13 mouse cellular contexts compared by ENCODE assay signal in the genomic region with DNA sequence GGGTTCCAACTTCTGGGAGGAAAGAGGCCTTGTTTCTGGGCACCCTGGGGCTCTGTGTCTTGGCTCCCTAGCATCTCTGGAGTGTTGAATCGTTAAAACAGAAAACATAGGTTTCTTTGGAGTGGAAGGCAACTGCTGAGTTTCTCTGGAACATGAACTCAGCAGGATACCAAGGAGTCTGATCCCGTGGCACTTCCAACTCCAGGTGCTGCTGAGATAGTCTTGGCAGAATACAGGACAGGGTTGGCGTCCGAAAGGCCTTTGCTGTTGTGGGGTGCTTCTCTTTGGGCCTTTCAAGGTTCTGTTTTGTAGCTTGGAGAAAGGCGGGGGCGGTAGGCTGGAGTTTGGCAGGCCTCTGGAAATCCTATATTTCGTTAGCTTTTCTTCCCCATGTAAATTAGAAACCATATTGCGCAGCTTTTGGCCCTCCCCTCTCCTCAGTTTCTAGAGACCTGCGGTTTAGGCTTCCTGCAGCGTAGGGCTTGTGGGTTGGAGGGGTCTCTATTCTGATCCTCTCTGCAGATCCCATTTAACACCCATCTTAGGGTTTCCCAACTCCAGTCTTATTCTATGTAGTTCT. TPM values are rescaled to one million over a fixed set of nuclear protein-coding genes. Genes with fewer than 3 reads are reported as not detected.
DNase-seq lines count a peak whose midpoint lies in the region; ATAC-seq lines count a peak whose summit lies in the region.
"Had no signal": no experiment of that assay in that cellular context is flagged by ENCODE, and none has a peak within 500 bp of the region (broad histone marks: within the 10 kb centered on the region; RNA-seq: fewer than 3 reads in every experiment).

No protein-coding gene starts in this region.

- peak overlapping the region; percentile 94 for H3K27ac ChIP-seq in forebrain, embryonic 15.5 days (replicated peaks)
- no peak overlapping the region for H3K27ac ChIP-seq in midbrain, embryonic 11.5 days (ENCODE audit: low read depth, low read length)
- H3K27ac ChIP-seq: embryonic facial prominence, embryonic 13.5 days had no signal

- peak; percentile 41 to 50 for DNase-seq in heart, postnatal 10 days
- no peak for DNase-seq in heart, adult 11 months
- peak; percentile 34 to 50 for DNase-seq in B cell, adult 2 months
- DNase-seq in midbrain, embryonic 11.5 days (ENCODE audit: low spot score, missing footprints): peak; percentile 95
- DNase-seq in layer of hippocampus, postnatal 36 days: no peak
- no peak for DNase-seq in ovary, adult 18-20 months (ENCODE audit: low spot score)
- no peak for DNase-seq in layer of hippocampus, adult 18-20 months (ENCODE audit: low spot score in 2 of 2)
- DNase-seq: adrenal gland, adult 2 months had no signal

- H3K4me3 ChIP-seq in forebrain, embryonic 15.5 days: peak overlapping the region; percentile 59
- peak overlapping the region; percentile 30 for H3K4me3 ChIP-seq in midbrain, embryonic 11.5 days (ENCODE audit: low read depth, low read length)
- H3K4me3 ChIP-seq: embryonic facial prominence, embryonic 13.5 days had no signal

- no peaks in the 10 kb centered on the region for H3K36me3 ChIP-seq in forebrain, embryonic 15.5 days
- H3K36me3 ChIP-seq in midbrain, embryonic 11.5 days (ENCODE audit: control insufficient read depth, insufficient read depth, low read length): no peaks in the 10 kb centered on the region
- H3K36me3 ChIP-seq: embryonic facial prominence, embryonic 13.5 days had no signal

- no peak for ATAC-seq in forebrain, embryonic 15.5 days (replicated peaks)
- no peak for ATAC-seq in midbrain, embryonic 11.5 days (ENCODE audit: low FRiP score)

- no peaks in the 10 kb centered on the region for H3K9me3 ChIP-seq in forebrain, embryonic 15.5 days
- H3K9me3 ChIP-seq in midbrain, embryonic 11.5 days (ENCODE audit: control insufficient read depth, low read length): no peaks in the 10 kb centered on the region
- H3K9me3 ChIP-seq: embryonic facial prominence, embryonic 13.5 days had no signal

- WGBS in forebrain, embryonic 15.5 days: 2% methylated on average over 10 of the region's 10 CpGs
- 4% methylated on average over 10 of the region's 10 CpGs for WGBS in midbrain, embryonic 11.5 days

- H3K9ac ChIP-seq in forebrain, embryonic 15.5 days (replicated peaks): peak overlapping the region; percentile 70
- H3K9ac ChIP-seq in midbrain, embryonic 11.5 days (ENCODE audit: low read length): 0 out of 2 replicates have a peak overlapping the region, but pooled peaks have one; percentile 4
- H3K9ac ChIP-seq: embryonic facial prominence, embryonic 13.5 days had no signal

- peaks cover 60% of the 10 kb centered on the region for H3K27me3 ChIP-seq in forebrain, embryonic 15.5 days
- H3K27me3 ChIP-seq in midbrain, embryonic 11.5 days (ENCODE audit: control insufficient read depth, insufficient read depth, low read length): peaks cover 100% of the 10 kb centered on the region

- H3K4me2 ChIP-seq in forebrain, embryonic 15.5 days (replicated peaks): peak overlapping the region; percentile 45
- H3K4me2 ChIP-seq in midbrain, embryonic 11.5 days: no peak overlapping the region; the same call in 1 of the 2 replicates
- H3K4me2 ChIP-seq: embryonic facial prominence, embryonic 13.5 days had no signal

- intact Hi-C loops in heart, postnatal 10 days (cut with DNase I): no loop called here

- H3K4me1 ChIP-seq in forebrain, embryonic 15.5 days: peaks cover 46% of the 10 kb centered on the region
- H3K4me1 ChIP-seq in midbrain, embryonic 11.5 days (ENCODE audit: control insufficient read depth, insufficient read depth, low read length): peaks cover 19% of the 10 kb centered on the region

RNA-seq across cellular contexts. Expression of gene Slc32a1, which starts 2.2 kb away (rescaled TPM):
- not detected for total RNA-seq in heart, postnatal 10 days (2021)
- 7.1 and 7.4 TPM in 2 replicates for polyA plus RNA-seq in forebrain, embryonic 15.5 days (2015; fragmentation: Nextera tagmentation; extraction: Ambion mirVana)
- polyA plus RNA-seq in midbrain, embryonic 11.5 days (2014; fragmentation: Nextera tagmentation; extraction: Ambion mirVana): 1.9 and 2.3 TPM in 2 replicates
- 10 to 100 TPM; 65.9 to 69.9 TPM for total RNA-seq in layer of hippocampus, postnatal 36 days (2021)
- 10 to 100 TPM; 71.2 to 76.5 TPM for total RNA-seq in layer of hippocampus, adult 18-20 months (2021)
- total RNA-seq: adrenal gland, adult 2 months; CH12.LX had no signal
- polyA plus RNA-seq: adrenal gland, adult 2 months; embryonic facial prominence, embryonic 13.5 days; heart, postnatal 0 days; lung, embryonic 16.5 days had no signal

RNA-seq across cellular contexts. Expression of gene Actr5, which starts 11.9 kb away (rescaled TPM):
- total RNA-seq in heart, postnatal 10 days (2021): 1 to 10 TPM; 7.5 to 8.2 TPM
- 13.4 and 14.7 TPM in 2 replicates for polyA plus RNA-seq in forebrain, embryonic 15.5 days (2015; fragmentation: Nextera tagmentation; extraction: Ambion mirVana)
- 15.3 and 16.0 TPM in 2 replicates for polyA plus RNA-seq in midbrain, embryonic 11.5 days (2014; fragmentation: Nextera tagmentation; extraction: Ambion mirVana)
- total RNA-seq in layer of hippocampus, postnatal 36 days (2021): 10 to 100 TPM in 1 of 2 experiments, 1 to 10 TPM in 1; 9.9 to 13.1 TPM
- total RNA-seq in layer of hippocampus, adult 18-20 months (2021): 10 to 100 TPM; 10.3 to 12.7 TPM

RNA-seq across cellular contexts. Expression of gene Ppp1r16b, which starts 52.4 kb away (rescaled TPM):
- total RNA-seq in heart, postnatal 10 days (2021): 10 to 100 TPM; 18.3 to 22.1 TPM
- 22.1 and 24.4 TPM in 2 replicates for polyA plus RNA-seq in forebrain, embryonic 15.5 days (2015; fragmentation: Nextera tagmentation; extraction: Ambion mirVana)
- 3.2 and 3.3 TPM in 2 replicates for polyA plus RNA-seq in midbrain, embryonic 11.5 days (2014; fragmentation: Nextera tagmentation; extraction: Ambion mirVana)
- total RNA-seq in layer of hippocampus, postnatal 36 days (2021): 100 to 1,000 TPM; 135 to 156 TPM
- 100 to 1,000 TPM; 141 to 144 TPM for total RNA-seq in layer of hippocampus, adult 18-20 months (2021)

Comparison
In these comparisons a context has a peak if more than half of its experiments do, and no peak if none do; other contexts are left out.
1. DNase-seq: peak in heart, postnatal 10 days (2 of 2), B cell, adult 2 months (2 of 2) and midbrain, embryonic 11.5 days (single experiment); none in heart, adult 11 months (single experiment), layer of hippocampus, postnatal 36 days (0 of 2), ovary, adult 18-20 months (single experiment) and layer of hippocampus, adult 18-20 months (0 of 2).
2. RNA of gene Slc32a1, which starts 2.2 kb away (total RNA-seq): 71.2 to 76.5 TPM in layer of hippocampus, adult 18-20 months and 65.9 to 69.9 TPM in layer of hippocampus, postnatal 36 days; not detected in heart, postnatal 10 days; every median in the first group is over 10 times any median in the second.
3. RNA of gene Ppp1r16b, which starts 52.4 kb away (total RNA-seq): 135 to 156 TPM in layer of hippocampus, postnatal 36 days and 141 to 144 TPM in layer of hippocampus, adult 18-20 months; 18.3 to 22.1 TPM in heart, postnatal 10 days; every median in the first group is over 4 times any median in the second.